Mouse (Mus musculus): ENCODE results near the gene AC124502.3.

DNA sequence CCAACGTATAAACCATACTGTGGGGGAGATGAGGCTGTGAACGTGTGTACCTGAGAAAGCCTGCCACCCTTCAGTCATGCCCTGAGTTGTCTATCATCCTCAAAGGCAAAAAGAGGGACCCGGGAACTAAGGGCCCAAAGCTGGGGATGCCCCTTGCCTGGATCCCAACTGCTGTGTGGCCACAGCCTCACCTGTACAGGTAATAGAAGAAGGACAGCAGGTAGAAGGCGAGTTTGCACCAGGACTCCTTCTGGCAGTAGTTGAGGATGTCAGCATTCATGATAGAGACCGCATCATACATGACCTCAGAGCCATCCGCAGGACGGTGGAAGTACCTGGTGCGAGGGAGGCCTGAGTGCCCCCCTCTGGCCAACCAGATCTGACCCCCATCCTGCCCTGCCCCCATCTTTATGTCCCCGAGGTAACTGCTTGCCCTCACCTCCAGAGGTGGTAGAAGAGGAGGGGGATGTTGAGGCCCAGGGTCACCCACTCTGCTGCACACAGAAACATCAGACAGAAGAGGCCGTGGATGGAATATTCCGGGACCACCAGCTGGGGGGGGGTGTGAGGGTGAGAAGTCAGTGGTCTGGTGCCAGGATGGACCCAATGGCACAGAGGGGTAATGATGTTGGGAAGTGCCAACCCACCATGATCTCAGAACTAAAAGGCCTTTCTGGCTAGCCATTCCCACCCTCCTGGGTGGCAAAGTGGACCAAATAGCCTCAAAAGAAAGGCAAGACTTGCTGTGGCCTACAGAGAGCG lies 55.0 kb downstream of the AC124502.3 start:
- TF ChIP-seq CTCF (conservative IDR thresholded peaks at IDR 0.05; ENCODE audit: insufficient read depth, insufficient read length, low read depth, low read length): no peak
- no peak for TF ChIP-seq POLR2A (IDR thresholded peaks at IDR 0.05; ENCODE audit: low read depth, low read length)
